Mouse (Mus musculus) intestine, postnatal 0 days (tissue): ENCODE data around the gene Zfp638. TPM values are rescaled to one million over a fixed set of nuclear protein-coding genes. Genes with fewer than 3 reads are reported as not detected.

Experiments
- ATAC-seq: fragments of 200-750 bp; cut with Nextera tagmentation; 2 replicates; pipeline ENCODE4 v1.8.0; 2017; ENCODE audit warnings: mild to moderate bottlenecking, moderate TSS enrichment, moderate library complexity
- H3K27ac ChIP-seq: fragments of 300-500 bp; sonication (generic); 2 replicates; pipeline ENCODE4 v1.5.1; 2014; ENCODE audit warnings: mild to moderate bottlenecking, low read depth, low read length, moderate library complexity
- H3K27me3 ChIP-seq: fragments of 300-500 bp; sonication (generic); replicated peaks from 2 replicates; pipeline ENCODE4 v1.6.1; 2014; ENCODE audit warnings: low read length, mixed read lengths; ENCODE audit not compliant: control insufficient read depth, insufficient read depth
- H3K36me3 ChIP-seq: fragments of 300-500 bp; sonication (generic); 2 replicates; pipeline ENCODE4 v1.6.1; 2014; ENCODE audit warnings: mild to moderate bottlenecking, moderate library complexity; ENCODE audit not compliant: control insufficient read depth, insufficient read depth
- H3K4me1 ChIP-seq: fragments of 300-500 bp; sonication (generic); replicated peaks from 2 replicates; pipeline ENCODE4 v1.6.1; 2014; ENCODE audit warnings: antibody characterized with exemption, low read length, mixed read lengths; ENCODE audit not compliant: control insufficient read depth, insufficient read depth
- H3K4me2 ChIP-seq: fragments of 300-500 bp; sonication (generic); replicated peaks from 2 replicates; pipeline ENCODE4 v1.6.1; 2014; ENCODE audit warnings: low read depth, mild to moderate bottlenecking, moderate library complexity
- H3K4me3 ChIP-seq: fragments of 300-500 bp; sonication (generic); 2 replicates; pipeline ENCODE4 v1.5.1; 2014; ENCODE audit warnings: low read depth, low read length
- H3K9ac ChIP-seq: fragments of 300-500 bp; sonication (generic); 2 replicates; pipeline ENCODE4 v1.6.1; 2014; ENCODE audit warnings: mild to moderate bottlenecking, low read depth, low read length
- H3K9me3 ChIP-seq: fragments of 300-500 bp; sonication (generic); 2 replicates; pipeline ENCODE4 v1.6.1; 2016; ENCODE audit warnings: mixed run types; ENCODE audit not compliant: control insufficient read depth
- CTCF ChIP-seq: sonication (generic); IDR thresholded peaks from 2 replicates; pipeline ENCODE4 v1.5.1; 2016; ENCODE audit warnings: low read depth, mild to moderate bottlenecking, control low read depth, antibody characterized with exemption, moderate library complexity
- WGBS: fragments of 180-500 bp; shearing (Covaris S2); extraction: QIAGEN DNeasy Blood & Tissue Kit; methylation state at CpG from one replicate; pipeline ENCODE4 v1.1.7; 2014; 5-methylcytosine and 5-hydroxymethylcytosine counted together
- polyA plus RNA-seq: library from polyadenylated mRNA; unstranded; fragments of >200 nt; fragmentation: Nextera tagmentation; extraction: Ambion mirVana; gene quantifications from 2 replicates; pipeline ENCODE4 v1.2.1, GENCODE M21; 2015

Gene Zfp638
- polyA plus RNA-seq, 1 experiment from 2014 or later: 21.5 TPM

DNA sequence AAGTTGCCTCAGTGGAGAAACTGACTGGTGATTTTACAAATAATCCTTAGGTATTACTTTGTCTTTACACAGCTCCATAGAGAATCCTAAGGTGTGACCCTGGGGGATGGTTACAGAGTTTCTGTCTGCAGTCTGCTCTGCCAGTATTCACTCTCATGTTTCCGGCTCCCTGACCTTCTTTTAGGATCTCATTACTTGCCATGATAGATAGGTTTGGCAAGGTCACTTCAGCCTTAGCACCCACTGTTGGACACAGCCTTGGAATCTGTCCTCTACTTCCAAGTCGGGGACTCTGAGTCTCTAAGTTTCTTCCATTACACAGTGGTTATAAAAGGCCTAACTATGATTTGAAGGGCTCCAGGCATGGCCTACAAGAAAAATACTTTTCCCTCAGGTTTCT is 17.5 kb upstream of the Zfp638 start:
- no peak overlapping the region for H3K4me2 ChIP-seq
- TF ChIP-seq CTCF: no peak

DNA sequence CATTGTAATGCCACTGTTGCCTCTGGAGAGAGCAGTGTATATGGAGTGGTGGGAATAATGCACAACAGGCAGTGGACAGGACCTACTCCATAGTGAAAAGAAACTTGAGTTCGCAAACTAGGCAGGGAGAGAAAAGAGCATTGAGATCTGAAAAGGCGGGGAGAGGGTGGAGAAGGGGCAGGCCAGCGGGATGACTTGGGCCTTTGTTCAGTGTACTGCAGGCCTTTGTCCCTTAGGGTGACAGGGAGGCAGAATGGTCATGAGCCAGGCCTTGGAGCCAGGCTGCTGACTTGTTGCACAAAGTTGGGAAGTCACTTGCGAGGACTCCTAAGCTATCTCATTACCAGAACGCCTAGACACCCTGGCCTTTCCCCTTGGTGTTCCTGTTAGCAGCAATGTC is 9.4 kb upstream of the Zfp638 start:
- no peak overlapping the region for H3K4me2 ChIP-seq
- WGBS: 70% methylated on average over 5 of the region's 5 CpGs
- H3K27me3 ChIP-seq: no peaks in the 10 kb centered on the region
- no peak overlapping the region for H3K27ac ChIP-seq
- no peak overlapping the region for H3K4me3 ChIP-seq
- TF ChIP-seq CTCF: no peak
- ATAC-seq: no peak
- H3K4me1 ChIP-seq: no peaks in the 10 kb centered on the region
- no peaks in the 10 kb centered on the region for H3K36me3 ChIP-seq
- no peak overlapping the region for H3K9ac ChIP-seq
- H3K9me3 ChIP-seq: no peaks in the 10 kb centered on the region

More for the DNA sequence above, 17.5 kb upstream of the Zfp638 start:
- H3K9me3 ChIP-seq: no peaks in the 10 kb centered on the region
- no peak overlapping the region for H3K27ac ChIP-seq
- H3K4me1 ChIP-seq: no peaks in the 10 kb centered on the region
- H3K9ac ChIP-seq: no peak overlapping the region
- H3K27me3 ChIP-seq: no peaks in the 10 kb centered on the region
- no peak overlapping the region for H3K4me3 ChIP-seq
- ATAC-seq: no peak
- H3K36me3 ChIP-seq: no peaks in the 10 kb centered on the region
- whole genome bisulfite sequencing: 84% methylated on average over 2 of the region's 2 CpGs

DNA sequence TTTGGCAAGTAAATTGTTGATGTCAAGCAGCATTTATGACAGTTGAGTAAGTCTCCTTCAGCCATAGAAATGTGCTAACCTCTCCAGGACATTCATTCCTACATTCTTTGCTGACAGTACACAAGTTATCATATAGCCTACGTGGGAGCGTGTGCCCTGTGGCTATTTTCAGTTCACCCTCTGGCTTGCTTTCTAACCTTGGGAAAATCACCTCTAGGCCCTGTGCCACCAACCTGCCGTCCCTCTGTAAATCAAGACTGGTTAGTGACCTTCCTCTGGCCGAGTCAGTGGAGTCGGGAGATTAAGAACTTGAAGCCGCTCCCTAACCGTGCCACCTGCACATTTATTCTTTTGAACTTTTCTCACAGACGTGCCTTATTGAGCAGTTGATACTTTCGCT is 6.9 kb upstream of the Zfp638 start:
- no peak for ATAC-seq
- TF ChIP-seq CTCF: no peak
- Histone ChIP-seq H3K9ac (no peak overlapping the region), H3K4me1 (no peaks in the 10 kb centered on the region), H3K4me3 (no peak overlapping the region), H3K4me2 (no peak overlapping the region), H3K27me3 (no peaks in the 10 kb centered on the region), H3K36me3 (no peaks in the 10 kb centered on the region), H3K27ac (no peak overlapping the region), H3K9me3 (no peaks in the 10 kb centered on the region)
- 78% methylated on average over 9 of the region's 9 CpGs for WGBS

DNA sequence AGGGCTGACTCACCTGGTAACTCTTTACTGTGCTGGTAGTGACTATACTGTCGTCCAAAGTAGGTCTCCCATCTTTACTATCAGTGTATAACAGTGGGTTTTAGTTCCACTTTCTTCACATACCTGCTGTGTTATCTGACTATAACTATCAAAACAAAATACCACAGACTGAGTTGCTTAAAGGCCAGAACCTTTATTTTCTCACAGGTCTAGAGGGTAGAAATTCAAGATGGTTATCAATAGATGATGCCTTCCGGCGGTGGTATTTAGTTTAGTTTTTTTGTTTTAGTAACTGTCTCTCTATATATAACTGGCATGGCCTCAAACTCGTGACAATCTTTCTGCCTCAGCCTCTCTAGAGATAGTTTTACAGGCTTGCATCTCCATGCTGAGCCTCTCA is 3.4 kb upstream of the Zfp638 start:
- H3K36me3 ChIP-seq: no peaks in the 10 kb centered on the region
- H3K4me3 ChIP-seq: no peak overlapping the region
- H3K4me2 ChIP-seq: no peak overlapping the region
- no peak for ATAC-seq
- 66% methylated on average over 4 of the region's 4 CpGs for WGBS
- H3K4me1 ChIP-seq: no peaks in the 10 kb centered on the region
- no peaks in the 10 kb centered on the region for H3K9me3 ChIP-seq
- no peak for TF ChIP-seq CTCF
- H3K27me3 ChIP-seq: no peaks in the 10 kb centered on the region
- H3K9ac ChIP-seq: no peak overlapping the region
- no peak overlapping the region for H3K27ac ChIP-seq

DNA sequence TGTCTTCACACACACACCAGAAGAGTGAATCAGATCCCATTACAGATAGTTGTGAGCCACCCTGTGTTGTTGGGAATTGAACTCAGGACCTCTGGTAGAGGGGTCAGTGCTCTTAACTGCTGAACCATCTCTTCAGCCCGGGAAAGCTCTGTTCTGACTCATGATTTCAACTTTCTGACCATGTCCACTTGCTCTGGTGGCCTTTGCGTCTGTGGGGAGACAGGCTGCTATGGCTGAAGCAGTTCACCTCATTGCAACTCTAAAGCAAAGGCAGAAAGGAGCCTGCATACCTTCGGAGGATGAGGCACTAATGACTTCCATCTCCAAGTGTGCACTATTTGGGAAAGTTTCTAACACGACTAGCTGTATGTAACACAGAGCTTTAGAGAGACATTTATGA is 486 bp upstream of the Zfp638 start:
- WGBS: 29% methylated on average over 4 of the region's 4 CpGs
- no peaks in the 10 kb centered on the region for H3K27me3 ChIP-seq
- no peak overlapping the region for H3K9ac ChIP-seq
- no peak overlapping the region for H3K4me3 ChIP-seq
- no peaks in the 10 kb centered on the region for H3K4me1 ChIP-seq
- H3K4me2 ChIP-seq: peak overlapping the region; percentile 99
- H3K36me3 ChIP-seq: no peaks in the 10 kb centered on the region
- H3K9me3 ChIP-seq: no peaks in the 10 kb centered on the region
- no peak for ATAC-seq
- no peak for TF ChIP-seq CTCF
- H3K27ac ChIP-seq: no peak overlapping the region

DNA sequence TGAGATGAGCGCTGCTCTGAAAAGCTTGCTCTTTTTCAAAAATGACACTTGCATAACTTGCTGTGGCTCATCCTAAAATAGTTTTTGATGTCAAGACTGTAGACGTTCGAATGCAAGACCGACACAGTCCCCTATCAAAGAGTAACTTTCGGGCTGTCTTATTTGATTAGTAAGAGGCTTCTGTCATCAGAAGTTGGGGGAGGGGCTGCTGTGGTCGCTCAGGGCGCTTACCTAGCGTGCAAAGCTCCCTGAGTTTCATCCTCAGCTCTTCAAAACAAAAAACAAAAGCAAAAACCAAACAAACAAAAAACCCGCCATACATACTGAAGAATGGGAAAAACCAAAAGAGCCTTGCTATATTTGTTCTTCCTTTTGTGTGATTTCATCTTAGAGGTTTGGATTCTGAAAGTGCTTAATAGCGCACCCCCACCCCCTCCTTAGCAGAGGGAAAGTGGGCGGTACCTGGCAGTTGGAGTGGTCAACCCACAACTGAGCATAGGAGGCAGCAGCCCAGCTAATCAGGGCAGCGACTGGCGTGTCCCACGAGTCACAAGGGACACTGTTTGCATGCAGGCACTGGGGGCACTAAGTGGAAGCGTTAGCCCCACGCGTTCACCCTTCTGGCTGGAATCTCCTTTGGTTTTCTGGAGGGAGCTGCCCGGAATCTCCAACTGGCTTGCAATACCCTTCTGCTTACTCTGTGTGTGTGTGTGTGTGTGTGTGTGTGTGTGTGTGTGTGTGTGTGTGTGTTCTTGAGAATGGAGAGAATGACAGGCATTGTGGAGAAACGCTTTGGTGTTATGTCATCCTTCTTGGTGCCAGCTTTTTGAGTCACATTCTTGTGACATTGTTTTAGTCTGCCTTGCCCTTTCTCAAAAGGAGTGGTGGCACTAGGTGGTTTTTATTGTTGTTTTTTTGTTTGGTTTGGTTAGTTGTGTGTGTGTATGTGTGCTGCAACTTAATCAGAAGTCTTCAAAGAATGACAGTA is 983 bp downstream of the Zfp638 start:
- H3K4me1 ChIP-seq: no peaks in the 10 kb centered on the region
- H3K27ac ChIP-seq: no peak overlapping the region
- H3K9me3 ChIP-seq: no peaks in the 10 kb centered on the region
- no peaks in the 10 kb centered on the region for H3K27me3 ChIP-seq
- 0 out of 2 replicates have a peak overlapping the region, but pooled peaks have one; percentile 18 for H3K9ac ChIP-seq
- H3K4me2 ChIP-seq: peak overlapping the region; percentile 99
- 2% methylated on average over 19 of the region's 19 CpGs for WGBS
- no peaks in the 10 kb centered on the region for H3K36me3 ChIP-seq
- ATAC-seq: no peak
- TF ChIP-seq CTCF: 0 out of 2 replicates have a peak, but pooled peaks have one; percentile 3
- peak overlapping the region; percentile 55 for H3K4me3 ChIP-seq
